13 mouse cellular contexts compared by ENCODE assay signal in genomic region chr13:30484527-30485185, GRCm38 (mm10).
DNase-seq lines count a peak whose midpoint lies in the region; ATAC-seq and TF ChIP-seq lines count a peak whose summit lies in the region.
"Had no signal": no experiment of that assay in that cellular context is flagged by ENCODE, and none has a peak within 500 bp of the region (broad histone marks: within the 10 kb centered on the region; RNA-seq: fewer than 3 reads in every experiment).

No protein-coding gene starts in this region.

- DNase-seq in hindbrain, embryonic 11.5 days (ENCODE audit: low spot score) = peak; percentile 19
- no peak for DNase-seq in hindbrain, postnatal 0 days (ENCODE audit: low spot score)
- DNase-seq in embryo, embryonic 11.5 days (ENCODE audit: low read depth, low spot score) = peak; percentile 35
- DNase-seq in embryonic facial prominence, embryonic 14.5 days (ENCODE audit: low spot score) = peak; percentile 45
- peak; percentile 55 for DNase-seq in limb, embryonic 10.5 days (ENCODE audit: low spot score)
- DNase-seq in left cerebral cortex, postnatal 36 days (ENCODE audit: low spot score in 2 of 2) = no peak
- no peak for DNase-seq in left cerebral cortex, postnatal 10 days (ENCODE audit: extremely low spot score in 1 of 2, low spot score in 2 of 2)
- no peak for DNase-seq in right cerebral cortex, adult 2 months (ENCODE audit: low spot score in 2 of 2)
- DNase-seq: forebrain, postnatal 0 days; layer of hippocampus, postnatal 36 days; thymus, adult 2 months had no signal

- WGBS in hindbrain, embryonic 11.5 days = 72% methylated on average over 13 of the region's 13 CpGs
- WGBS in hindbrain, postnatal 0 days = 85% methylated on average over 13 of the region's 13 CpGs
- 32% methylated on average over 13 of the region's 13 CpGs for whole genome bisulfite sequencing in embryonic facial prominence, embryonic 14.5 days
- 42% methylated on average over 13 of the region's 13 CpGs for WGBS in limb, embryonic 10.5 days

- H3K27ac ChIP-seq in hindbrain, embryonic 11.5 days (ENCODE audit: low read depth, low read length) = no peak overlapping the region
- H3K27ac ChIP-seq in hindbrain, postnatal 0 days = no peak overlapping the region
- 0 out of 2 replicates have a peak overlapping the region, but pooled peaks have one; percentile 48 for H3K27ac ChIP-seq in embryonic facial prominence, embryonic 14.5 days (replicated peaks; ENCODE audit: low read depth, low read length)
- peak overlapping the region; percentile 83 for H3K27ac ChIP-seq in limb, embryonic 10.5 days

- H3K36me3 ChIP-seq in hindbrain, embryonic 11.5 days (ENCODE audit: control insufficient read depth, insufficient read depth, low read length) = no peaks in the 10 kb centered on the region
- no peaks in the 10 kb centered on the region for H3K36me3 ChIP-seq in hindbrain, postnatal 0 days (ENCODE audit: insufficient read depth, low read length)
- H3K36me3 ChIP-seq in embryonic facial prominence, embryonic 14.5 days (ENCODE audit: control insufficient read depth, insufficient read depth, low read length) = no peaks in the 10 kb centered on the region
- H3K36me3 ChIP-seq in limb, embryonic 10.5 days = no peaks in the 10 kb centered on the region

- intact Hi-C loops in left cerebral cortex, postnatal 36 days (cut with DNase I) = no loop called here
- intact Hi-C loops in left cerebral cortex, postnatal 10 days (cut with DNase I) = no loop called here

- no peak for TF ChIP-seq CTCF in hindbrain, postnatal 0 days (IDR thresholded peaks at IDR 0.05; ENCODE audit: low read depth)

- no peaks in the 10 kb centered on the region for H3K27me3 ChIP-seq in hindbrain, embryonic 11.5 days (ENCODE audit: control insufficient read depth, insufficient read depth, low read length)
- no peaks in the 10 kb centered on the region for H3K27me3 ChIP-seq in hindbrain, postnatal 0 days (ENCODE audit: insufficient read depth, low read length)
- H3K27me3 ChIP-seq in embryonic facial prominence, embryonic 14.5 days (replicated peaks; ENCODE audit: control insufficient read depth, insufficient read depth, low read length) = no peaks in the 10 kb centered on the region
- no peaks in the 10 kb centered on the region for H3K27me3 ChIP-seq in limb, embryonic 10.5 days (ENCODE audit: low read depth, poor library complexity, severe bottlenecking)

- no peak overlapping the region for H3K4me3 ChIP-seq in hindbrain, embryonic 11.5 days (ENCODE audit: low read depth, low read length)
- no peak overlapping the region for H3K4me3 ChIP-seq in hindbrain, postnatal 0 days (ENCODE audit: low read length)
- H3K4me3 ChIP-seq in embryonic facial prominence, embryonic 14.5 days (ENCODE audit: low read depth, low read length) = no peak overlapping the region
- no peak overlapping the region for H3K4me3 ChIP-seq in limb, embryonic 10.5 days
- H3K4me3 ChIP-seq: myocyte had no signal

- no peak overlapping the region for H3K4me2 ChIP-seq in hindbrain, embryonic 11.5 days (replicated peaks; ENCODE audit: low read depth, low read length)
- H3K4me2 ChIP-seq in hindbrain, postnatal 0 days (ENCODE audit: low read depth, low read length) = no peak overlapping the region
- peak overlapping the region; percentile 23; the same call in 1 of the 2 replicates for H3K4me2 ChIP-seq in embryonic facial prominence, embryonic 14.5 days (ENCODE audit: low read depth, low read length)

- H3K9me3 ChIP-seq in hindbrain, embryonic 11.5 days (ENCODE audit: control insufficient read depth, low read length) = no peaks in the 10 kb centered on the region
- H3K9me3 ChIP-seq in hindbrain, postnatal 0 days (ENCODE audit: low read length) = no peaks in the 10 kb centered on the region
- H3K9me3 ChIP-seq in embryonic facial prominence, embryonic 14.5 days (ENCODE audit: control insufficient read depth, low read length) = no peaks in the 10 kb centered on the region
- no peaks in the 10 kb centered on the region for H3K9me3 ChIP-seq in limb, embryonic 10.5 days (replicated peaks)

- H3K9ac ChIP-seq in hindbrain, embryonic 11.5 days (ENCODE audit: low read depth, low read length) = no peak overlapping the region
- no peak overlapping the region for H3K9ac ChIP-seq in hindbrain, postnatal 0 days (replicated peaks; ENCODE audit: low read length)
- no peak overlapping the region for H3K9ac ChIP-seq in embryonic facial prominence, embryonic 14.5 days (ENCODE audit: low read depth, low read length)
- H3K9ac ChIP-seq: forebrain, postnatal 0 days had no signal

- ATAC-seq in hindbrain, embryonic 11.5 days (ENCODE audit: low FRiP score) = no peak
- ATAC-seq in hindbrain, postnatal 0 days = no peak
- no peak for ATAC-seq in embryonic facial prominence, embryonic 14.5 days (ENCODE audit: low read depth)
- ATAC-seq: forebrain, postnatal 0 days; Patski had no signal

- H3K4me1 ChIP-seq in hindbrain, embryonic 11.5 days (replicated peaks; ENCODE audit: control insufficient read depth, insufficient read depth, low read length) = no peaks in the 10 kb centered on the region
- H3K4me1 ChIP-seq in hindbrain, postnatal 0 days (ENCODE audit: insufficient read depth, low read length) = no peaks in the 10 kb centered on the region
- H3K4me1 ChIP-seq in embryonic facial prominence, embryonic 14.5 days (ENCODE audit: control insufficient read depth, insufficient read depth, low read length) = 0 out of 2 replicates have a peak, but pooled peaks cover 5% of the 10 kb centered on the region
- H3K4me1 ChIP-seq in limb, embryonic 10.5 days = peaks cover 12% of the 10 kb centered on the region; the same call in 1 of the 2 replicates

Comparison
In these comparisons a context has a peak if more than half of its experiments do, and no peak if none do; other contexts are left out.
1. DNase-seq: peak in hindbrain, embryonic 11.5 days (single experiment), embryo, embryonic 11.5 days (single experiment), embryonic facial prominence, embryonic 14.5 days (single experiment) and limb, embryonic 10.5 days (single experiment); none in hindbrain, postnatal 0 days (single experiment), left cerebral cortex, postnatal 36 days (0 of 2), left cerebral cortex, postnatal 10 days (0 of 2) and right cerebral cortex, adult 2 months (0 of 2).
2. H3K27ac ChIP-seq: peak in embryonic facial prominence, embryonic 14.5 days (single experiment) and limb, embryonic 10.5 days (single experiment); none in hindbrain, embryonic 11.5 days (single experiment) and hindbrain, postnatal 0 days (single experiment).